Mouse (Mus musculus) spleen, adult 2 months (tissue): Measurements from ENCODE around the gene Tubgcp3. TPM values are rescaled to one million over a fixed set of nuclear protein-coding genes. Genes with fewer than 3 reads are reported as not detected.
A peak's percentile ranks its signal among the peaks of the same experiment; 100 is the strongest.
"Not testable (repeated sequence)": the region's sequence is repeated elsewhere in the genome, so short reads cannot be mapped to it uniquely, and the experiment has no call there.

Experiments
- DNase-seq, 2 experiments: peaks; one replicate each; pipeline versions ENCODE4 v3.0.0 to v3.0.0-alpha.2; 2012 to 2021; ENCODE audit warnings: low spot score in 2 of 2, low read depth in 1 of 2
- H3K27ac ChIP-seq: fragments of 200-500 bp; 2 replicates; pipeline ENCODE4 v1.5.1; 2012; ENCODE audit warnings: low read length, inconsistent platforms; ENCODE audit not compliant: insufficient read depth
- H3K27me3 ChIP-seq: fragments of 200-500 bp; 2 replicates; pipeline ENCODE4 v1.6.1; 2012; ENCODE audit warnings: mild to moderate bottlenecking, moderate library complexity, low read length, inconsistent platforms; ENCODE audit not compliant: control insufficient read depth, insufficient read depth
- H3K36me3 ChIP-seq: fragments of 200-500 bp; 2 replicates; pipeline ENCODE4 v1.6.1; 2012; ENCODE audit warnings: mild to moderate bottlenecking, low read length, inconsistent platforms; ENCODE audit not compliant: control insufficient read depth, insufficient read depth
- H3K4me1 ChIP-seq: fragments of 200-500 bp; 2 replicates; pipeline ENCODE4 v1.6.1; 2011; ENCODE audit warnings: inconsistent platforms; ENCODE audit not compliant: control insufficient read depth, insufficient read depth, insufficient read length
- H3K4me3 ChIP-seq: fragments of 200-500 bp; 2 replicates; pipeline ENCODE4 v1.5.1; 2011; ENCODE audit warnings: mild to moderate bottlenecking, inconsistent platforms; ENCODE audit not compliant: insufficient read depth, insufficient read length; ENCODE audit errors: extremely low read depth
- CTCF ChIP-seq: fragments of 200-500 bp; IDR thresholded peaks from 2 replicates; pipeline ENCODE4 v1.5.1; 2011; ENCODE audit warnings: mild to moderate bottlenecking, inconsistent platforms; ENCODE audit not compliant: insufficient read depth, insufficient read length, insufficient replicate concordance; ENCODE audit errors: extremely low read depth
- POLR2A ChIP-seq: fragments of 200-500 bp; IDR thresholded peaks from 2 replicates; pipeline ENCODE4 v1.6.1; 2011; ENCODE audit warnings: low read depth, low read length, inconsistent platforms
- WGBS: fragments of 180-500 bp; shearing (Covaris S2); methylation state at CpG from one replicate; pipeline ENCODE4 v1.1.7; 2018; 5-methylcytosine and 5-hydroxymethylcytosine counted together
- polyA plus RNA-seq: library from polyadenylated mRNA; depleted of rRNA; stranded (reverse); fragments of >200 nt; gene quantifications from 2 replicates; pipeline ENCODE4 v1.2.3, GENCODE M21; 2012

Tubgcp3 gene
- polyA plus RNA-seq, 1 experiment, result 38.4 TPM

DNA sequence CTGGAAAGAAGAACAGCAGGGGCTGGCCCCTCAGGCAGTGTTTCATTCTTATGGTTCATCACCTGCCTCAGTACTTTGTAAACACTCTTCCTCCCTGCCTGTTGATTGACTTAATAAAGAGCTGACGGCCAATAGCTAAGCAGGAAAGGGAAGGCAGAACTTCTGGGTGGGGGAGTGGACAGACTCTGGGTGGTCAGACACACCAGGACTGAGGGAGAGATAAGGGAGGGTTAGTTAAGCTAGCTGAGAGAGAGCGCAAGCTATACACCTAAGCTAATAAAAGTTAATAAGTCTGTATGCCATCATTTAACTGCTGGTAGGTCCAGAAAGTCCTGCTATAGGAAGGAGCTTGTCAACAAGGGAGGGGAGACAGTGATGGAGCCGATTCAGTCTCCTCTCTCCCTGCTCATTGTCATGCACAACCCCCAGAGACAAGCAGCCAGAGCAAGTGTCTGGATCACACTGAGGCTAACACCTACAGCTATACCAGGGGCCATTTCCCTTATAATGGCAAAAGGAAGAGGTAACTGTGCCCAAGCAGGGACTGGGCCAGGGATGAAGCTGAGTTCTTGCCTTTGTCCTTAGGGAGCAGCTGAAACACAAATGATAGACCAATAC is 26.7 kb upstream of the Tubgcp3 start:
- Histone ChIP-seq H3K4me3 (no peak overlapping the region), H3K36me3 (no peaks in the 10 kb centered on the region), H3K4me1 (no peaks in the 10 kb centered on the region), H3K27ac (no peak overlapping the region), H3K27me3 (no peaks in the 10 kb centered on the region)
- 48% methylated on average over 3 of the region's 3 CpGs for WGBS
- no peak for DNase-seq
- TF ChIP-seq CTCF (no peak), POLR2A (no peak)

DNA sequence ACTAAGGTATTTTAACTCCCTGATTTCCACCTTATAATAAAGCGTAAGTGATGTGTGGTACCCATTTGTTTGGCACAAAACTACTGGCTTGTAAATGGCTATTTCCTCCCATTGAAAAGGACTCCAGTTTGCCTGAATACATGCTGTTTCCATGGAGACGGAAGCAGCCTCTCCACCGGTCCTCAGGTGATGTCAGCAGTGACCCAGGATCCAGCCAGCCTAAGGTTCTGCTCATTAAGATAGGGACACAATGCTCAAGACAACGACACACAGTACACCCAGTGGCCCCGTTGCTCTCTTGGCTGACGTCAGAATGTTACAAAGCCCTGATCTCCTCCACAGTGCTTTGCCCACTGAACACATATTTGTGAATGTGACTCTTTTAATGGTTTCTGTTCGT is 16.8 kb upstream of the Tubgcp3 start:
- Histone ChIP-seq H3K27ac (no peak overlapping the region), H3K36me3 (no peaks in the 10 kb centered on the region), H3K27me3 (no peaks in the 10 kb centered on the region), H3K4me3 (no peak overlapping the region), H3K4me1 (no peaks in the 10 kb centered on the region)
- 61% methylated on average over 7 of the region's 7 CpGs for WGBS
- no peak for TF ChIP-seq POLR2A
- no peak for TF ChIP-seq CTCF
- no peak for DNase-seq

DNA sequence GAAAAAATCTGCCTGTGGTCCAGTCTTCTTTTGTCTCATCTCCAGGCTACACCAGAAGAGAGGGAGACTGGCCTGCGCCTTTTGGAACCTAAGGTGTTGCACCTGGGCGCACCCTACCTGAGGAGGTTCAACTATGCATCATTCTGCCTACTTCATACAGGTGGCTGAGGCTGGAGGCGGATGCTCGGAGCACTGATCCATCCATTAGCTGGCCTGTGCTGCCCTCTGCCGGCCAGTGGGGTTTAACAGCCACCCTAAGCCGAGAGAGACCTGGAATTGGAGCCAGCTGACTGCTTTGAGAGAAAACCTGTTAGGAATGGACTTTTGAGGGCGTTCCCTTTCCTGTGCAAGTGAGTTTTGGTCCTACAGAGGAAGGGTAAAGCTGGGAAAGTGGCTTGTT is 5.5 kb upstream of the Tubgcp3 start:
- Histone ChIP-seq H3K4me1 (no peaks in the 10 kb centered on the region), H3K27ac (no peak overlapping the region), H3K27me3 (no peaks in the 10 kb centered on the region), H3K36me3 (no peaks in the 10 kb centered on the region), H3K4me3 (no peak overlapping the region)
- peak; percentile 27 to 76 for DNase-seq
- no peak for TF ChIP-seq POLR2A
- peak; percentile 97 for TF ChIP-seq CTCF
- 4% methylated on average over 7 of the region's 7 CpGs for WGBS

DNA sequence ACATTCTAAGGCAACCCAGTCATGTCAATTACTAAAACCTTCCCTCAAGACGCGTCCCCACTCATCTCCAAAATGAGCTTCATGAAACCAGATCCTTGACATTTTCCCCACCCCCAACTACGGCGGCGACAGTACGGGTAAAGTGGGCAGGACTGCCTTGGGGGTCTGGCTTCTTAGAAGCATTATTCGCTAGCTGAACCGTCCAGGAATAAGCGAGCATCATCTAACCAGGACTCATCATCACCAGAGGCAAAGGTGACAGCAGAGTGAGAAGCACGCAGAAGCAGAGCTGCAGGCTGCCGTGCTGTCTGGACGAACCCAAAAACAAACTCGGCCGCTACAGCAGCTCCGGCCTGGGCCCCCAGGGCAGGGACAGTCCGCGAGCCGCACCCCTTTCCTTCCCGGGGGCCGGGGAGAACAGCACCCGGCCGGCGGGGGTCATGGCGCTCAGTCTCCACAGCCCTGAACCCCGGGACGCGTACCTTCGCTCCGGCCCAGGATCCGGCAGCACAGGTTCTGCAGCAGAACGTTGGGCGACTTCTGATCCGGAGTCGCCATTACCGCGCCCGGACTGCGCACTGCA is 484 bp downstream of the Tubgcp3 start:
- WGBS, result under 1% methylated on average over 38 of the region's 38 CpGs
- DNase-seq, result no peak

DNA sequence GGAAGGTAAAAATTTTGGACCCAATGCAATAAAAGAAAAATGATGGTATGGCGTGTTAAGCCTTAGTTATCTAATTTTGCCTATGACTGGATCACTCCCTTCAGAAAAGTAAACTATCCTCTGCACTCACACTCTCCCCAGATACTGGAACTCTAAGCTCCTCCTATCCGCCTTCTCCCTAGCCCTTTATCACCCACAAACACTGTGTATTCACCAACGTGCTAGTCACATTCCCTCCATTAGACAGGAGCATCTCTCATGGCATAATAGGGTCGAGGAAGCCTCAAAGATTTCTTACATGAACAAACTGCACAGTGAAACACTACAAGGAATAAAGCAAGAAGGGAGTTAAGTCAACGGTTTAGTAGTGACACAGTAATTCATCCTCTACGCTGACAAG is 1.1 kb downstream of the Tubgcp3 start:
- 39% methylated on average over 6 of the region's 6 CpGs for WGBS
- H3K4me3 ChIP-seq, result no peak overlapping the region; the same call in 1 of the 2 replicates
- DNase-seq, result no peak
- H3K27me3 ChIP-seq, result no peaks in the 10 kb centered on the region
- no peak for TF ChIP-seq POLR2A
- TF ChIP-seq CTCF, result no peak
- H3K4me1 ChIP-seq, result peaks cover 2% of the 10 kb centered on the region; the same call in 1 of the 2 replicates
- no peaks in the 10 kb centered on the region for H3K36me3 ChIP-seq
- H3K27ac ChIP-seq, result no peak overlapping the region

More for the DNA sequence above, 484 bp downstream of the Tubgcp3 start:
- H3K27ac ChIP-seq, result no peak overlapping the region
- no peaks in the 10 kb centered on the region for H3K27me3 ChIP-seq
- no peaks in the 10 kb centered on the region for H3K36me3 ChIP-seq
- no peak for TF ChIP-seq CTCF
- no peak for TF ChIP-seq POLR2A
- peaks cover 2% of the 10 kb centered on the region; the same call in 1 of the 2 replicates for H3K4me1 ChIP-seq
- H3K4me3 ChIP-seq, result peak overlapping the region; percentile 79

DNA sequence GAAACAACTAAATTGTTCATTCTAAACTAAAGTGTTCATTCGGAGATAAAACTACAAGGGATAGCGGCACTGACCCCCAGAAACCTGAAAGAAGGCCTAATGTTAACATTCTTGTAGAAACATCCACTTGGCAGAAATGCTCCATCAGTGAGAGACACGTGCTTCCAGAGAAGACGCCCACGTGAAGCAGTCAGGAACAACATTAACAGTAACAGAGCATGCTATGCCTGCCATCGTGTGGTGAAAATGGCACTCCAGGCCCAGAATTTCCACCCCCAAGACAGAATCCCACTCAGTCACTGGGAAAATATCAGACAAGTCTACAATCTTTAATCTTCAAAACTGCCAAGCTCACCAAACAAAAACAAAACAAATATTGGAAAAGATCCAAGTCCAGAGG is 3.2 kb downstream of the Tubgcp3 start:
- Histone ChIP-seq H3K27me3 (no peaks in the 10 kb centered on the region), H3K4me3 (no peak overlapping the region), H3K27ac (no peak overlapping the region), H3K36me3 (no peaks in the 10 kb centered on the region), H3K4me1 (peaks cover 6% of the 10 kb centered on the region)
- WGBS, result 97% methylated on average over 6 of the region's 6 CpGs
- TF ChIP-seq CTCF, result no peak
- TF ChIP-seq POLR2A, result no peak
- DNase-seq, result no peak

DNA sequence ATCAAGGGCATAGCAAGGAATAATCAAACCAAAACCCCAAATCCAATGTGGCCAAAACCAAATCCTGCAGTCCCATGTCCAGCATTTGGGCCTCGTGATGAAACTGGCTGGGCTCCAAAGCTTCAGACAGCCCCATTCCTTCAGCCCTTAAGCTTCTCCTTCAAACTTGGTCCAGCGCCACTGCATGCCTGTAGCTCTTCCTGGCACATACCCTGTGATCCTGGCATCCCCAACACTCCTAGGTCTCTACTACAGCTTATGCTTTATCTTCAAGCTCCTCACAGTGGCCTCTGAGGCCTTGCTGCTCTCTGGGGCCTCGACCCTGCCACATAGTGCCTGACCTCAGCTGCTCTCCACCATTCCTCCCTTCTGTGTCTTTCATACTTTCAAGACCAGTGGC is 5.5 kb downstream of the Tubgcp3 start:
- not testable (repeated sequence) for H3K4me1 ChIP-seq, H3K27ac ChIP-seq, H3K27me3 ChIP-seq, DNase-seq, H3K4me3 ChIP-seq, H3K36me3 ChIP-seq
- WGBS, result 96% methylated on average over 3 of the region's 3 CpGs
